Mouse (Mus musculus): ENCODE results near the gene Exoc6.

DNA sequence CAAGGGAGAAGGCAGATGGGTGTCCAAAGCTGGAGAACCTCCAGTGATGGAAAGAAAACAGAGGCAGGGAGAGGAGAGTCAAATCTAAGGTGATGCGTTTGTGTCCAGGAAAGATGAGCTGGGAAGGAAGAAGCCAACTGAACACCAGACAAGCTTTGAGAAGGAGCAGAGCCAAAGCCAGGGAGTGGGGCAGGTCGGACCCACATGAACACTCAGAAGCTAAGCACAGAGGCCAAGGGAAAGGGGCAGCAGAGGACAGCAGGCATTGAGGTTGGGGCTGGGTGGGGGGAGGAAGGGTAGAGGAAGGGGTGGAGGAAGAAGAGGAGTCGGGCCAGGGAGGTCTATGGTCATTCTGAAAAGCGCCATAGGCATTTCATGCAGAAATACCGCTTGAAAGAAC lies 17.0 kb upstream of the Exoc6 start:
- TF ChIP-seq CTCF (IDR thresholded peaks at IDR 0.05; ENCODE audit: low read depth) = no peak
- no peak for TF ChIP-seq EP300 (IDR thresholded peaks at IDR 0.05; ENCODE audit: low read depth)
